Mouse (Mus musculus) gastrocnemius, postnatal 4 days (tissue): Measurements from ENCODE around the gene Slc6a6. TPM values are rescaled to one million over a fixed set of nuclear protein-coding genes. Genes with fewer than 3 reads are reported as not detected.

Source experiments
- DNase-seq, 2 experiments: peaks; one replicate each; pipeline ENCODE4 v3.0.0; 2021 to 2022; ENCODE audit warnings: low spot score in 2 of 2, mixed read lengths in 2 of 2
- total RNA-seq, 2 experiments: library from RNA; stranded (reverse); gene quantifications; 2 replicates each; pipeline ENCODE4 v1.2.3; 2021

Slc6a6 gene
- total RNA-seq, 2 experiments from 2014 or later: 53.5 to 56.9 TPM

GRCm38 (mm10) chr6:91719865-91720533 is 36.1 kb downstream of the Slc6a6 start:
- DNase-seq: no peak

- DNase-seq: no peak
Observed at GRCm38 (mm10) chr6:91720588-91721214, 36.8 kb downstream of the Slc6a6 start.

GRCm38 (mm10) chr6:91721215-91721701 is 37.4 kb downstream of the Slc6a6 start:
- no peak for DNase-seq

- DNase-seq: no peak
Observed at GRCm38 (mm10) chr6:91727361-91727760, 43.5 kb downstream of the Slc6a6 start.

GRCm38 (mm10) chr6:91728939-91729619 is 45.2 kb downstream of the Slc6a6 start:
- no peak for DNase-seq

GRCm38 (mm10) chr6:91729677-91730127 is 45.8 kb downstream of the Slc6a6 start:
- peak; percentile 67 to 78 for DNase-seq

GRCm38 (mm10) chr6:91732138-91732537 is 48.3 kb downstream of the Slc6a6 start:
- no peak for DNase-seq

GRCm38 (mm10) chr6:91736471-91736870 is 52.6 kb downstream of the Slc6a6 start:
- DNase-seq: no peak

GRCm38 (mm10) chr6:91737451-91737850 is 53.6 kb downstream of the Slc6a6 start:
- DNase-seq: no peak

GRCm38 (mm10) chr6:91738058-91738457 is 54.2 kb downstream of the Slc6a6 start:
- DNase-seq: no peak

GRCm38 (mm10) chr6:91741046-91741445 is 57.2 kb downstream of the Slc6a6 start:
- peak; percentile 55 to 58 for DNase-seq

- no peak for DNase-seq
Observed at GRCm38 (mm10) chr6:91742466-91742865, 58.6 kb downstream of the Slc6a6 start.

GRCm38 (mm10) chr6:91742995-91743394 is 59.1 kb downstream of the Slc6a6 start:
- DNase-seq: no peak

GRCm38 (mm10) chr6:91743886-91744285 is 60.0 kb downstream of the Slc6a6 start:
- no peak for DNase-seq

GRCm38 (mm10) chr6:91745246-91745645 is 61.4 kb downstream of the Slc6a6 start:
- DNase-seq: no peak

GRCm38 (mm10) chr6:91745947-91746582 is 62.2 kb downstream of the Slc6a6 start:
- no peak for DNase-seq

GRCm38 (mm10) chr6:91746776-91747175 is 62.9 kb downstream of the Slc6a6 start:
- no peak for DNase-seq

GRCm38 (mm10) chr6:91750976-91751375 is 67.1 kb downstream of the Slc6a6 start:
- no peak for DNase-seq

GRCm38 (mm10) chr6:91752884-91753283 is 69.0 kb downstream of the Slc6a6 start:
- no peak for DNase-seq

- no peak for DNase-seq
Observed at GRCm38 (mm10) chr6:91754098-91754497, 70.2 kb downstream of the Slc6a6 start.

- no peak for DNase-seq
Observed at GRCm38 (mm10) chr6:91754845-91755244, 71.0 kb downstream of the Slc6a6 start.
